Mouse (Mus musculus) forelimb bud, embryonic 11.5 days (tissue): Measurements from ENCODE around the gene Prkca.

Source experiments
- DNase-seq: peaks from one replicate; pipeline ENCODE4 v3.0.0-alpha.2; 2012; ENCODE audit warnings: low read depth, low spot score

The Prkca gene

GRCm38 (mm10) chr11:108297956-108298355 is 45.8 kb downstream of the Prkca start:
- DNase-seq, result no peak

GRCm38 (mm10) chr11:108295373-108295772 is 48.4 kb downstream of the Prkca start:
- DNase-seq, result no peak

- DNase-seq, result no peak
Measured at GRCm38 (mm10) chr11:108294305-108294813, 49.4 kb downstream of the Prkca start.

- DNase-seq, result no peak
Measured at GRCm38 (mm10) chr11:108293843-108294242, 49.9 kb downstream of the Prkca start.

GRCm38 (mm10) chr11:108289192-108289591 is 54.5 kb downstream of the Prkca start:
- no peak for DNase-seq

- DNase-seq, result no peak
Measured at GRCm38 (mm10) chr11:108287321-108287720, 56.4 kb downstream of the Prkca start.

- no peak for DNase-seq
Measured at GRCm38 (mm10) chr11:108285046-108285445, 58.7 kb downstream of the Prkca start.

- no peak for DNase-seq
Measured at GRCm38 (mm10) chr11:108282850-108283459, 60.8 kb downstream of the Prkca start.

GRCm38 (mm10) chr11:108279748-108280373 is 63.9 kb downstream of the Prkca start:
- DNase-seq, result no peak

GRCm38 (mm10) chr11:108277096-108277495 is 66.6 kb downstream of the Prkca start:
- DNase-seq, result no peak

- DNase-seq, result no peak
Measured at GRCm38 (mm10) chr11:108276148-108276547, 67.6 kb downstream of the Prkca start.

GRCm38 (mm10) chr11:108274046-108274445 is 69.7 kb downstream of the Prkca start:
- DNase-seq, result no peak

- DNase-seq, result no peak
Measured at GRCm38 (mm10) chr11:108273415-108273965, 70.2 kb downstream of the Prkca start.

GRCm38 (mm10) chr11:108272601-108273414 is 70.9 kb downstream of the Prkca start:
- DNase-seq, result no peak

GRCm38 (mm10) chr11:108271305-108271704 is 72.4 kb downstream of the Prkca start:
- DNase-seq, result no peak

GRCm38 (mm10) chr11:108269516-108269915 is 74.2 kb downstream of the Prkca start:
- DNase-seq, result no peak

- DNase-seq, result no peak
Measured at GRCm38 (mm10) chr11:108268421-108269322, 75.1 kb downstream of the Prkca start.

- DNase-seq, result no peak
Measured at GRCm38 (mm10) chr11:108267825-108268224, 75.9 kb downstream of the Prkca start.

- no peak for DNase-seq
Measured at GRCm38 (mm10) chr11:108267066-108267465, 76.7 kb downstream of the Prkca start.

- no peak for DNase-seq
Measured at GRCm38 (mm10) chr11:108263868-108264267, 79.9 kb downstream of the Prkca start.

GRCm38 (mm10) chr11:108263406-108263805 is 80.3 kb downstream of the Prkca start:
- no peak for DNase-seq
